Mouse (Mus musculus) frontal cortex, adult 2 months (tissue): ENCODE measurements around the gene Camk2n2. TPM values are rescaled to one million over a fixed set of nuclear protein-coding genes. Genes with fewer than 3 reads are reported as not detected.
A peak's percentile ranks its signal among the peaks of the same experiment; 100 is the strongest.

ENCODE experiments used
- DNase-seq, 2 experiments: peaks; one replicate each; pipeline ENCODE4 v3.0.0; 2022; ENCODE audit warnings: low spot score in 1 of 2; ENCODE audit errors: extremely low spot score in 1 of 2
- polyA plus RNA-seq: library from polyadenylated mRNA; depleted of rRNA; stranded (reverse); fragments of >200 nt; gene quantifications from 2 replicates; pipeline ENCODE4 v1.2.3, GENCODE M21; 2012; rRNA removed

The Camk2n2 gene
- polyA plus RNA-seq, 1 experiment: 125 TPM

GRCm38 (mm10) chr16:20611357-20612227 is 9.5 kb downstream of the Camk2n2 start, which contains the start of the genes Eef1akmt4, Gm49333 and Alg3:
Eef1akmt4 (plus strand) TSS chr16:20611593.
Gm49333 (plus strand) TSS chr16:20611610.
Alg3 (minus strand) TSS chr16:20611735.
- peak; percentile 76 to 77 for DNase-seq

- DNase-seq: peak in 1 of 2 experiments; percentile 87
Observed at GRCm38 (mm10) chr16:20610501-20611356, 10.4 kb downstream of the Camk2n2 start.

GRCm38 (mm10) chr16:20604705-20605104 is 16.4 kb downstream of the Camk2n2 start:
- no peak for DNase-seq

GRCm38 (mm10) chr16:20600511-20600910 is 20.6 kb downstream of the Camk2n2 start:
- DNase-seq: no peak

- DNase-seq: no peak
Observed at GRCm38 (mm10) chr16:20596687-20597441, 24.2 kb downstream of the Camk2n2 start.

GRCm38 (mm10) chr16:20595737-20596136 is 25.4 kb downstream of the Camk2n2 start:
- DNase-seq: no peak

- DNase-seq: no peak
Observed at GRCm38 (mm10) chr16:20595060-20595673, 25.9 kb downstream of the Camk2n2 start.

GRCm38 (mm10) chr16:20591076-20591705 is 29.9 kb downstream of the Camk2n2 start:
- no peak for DNase-seq

GRCm38 (mm10) chr16:20590680-20591038 is 30.4 kb downstream of the Camk2n2 start:
- no peak for DNase-seq

- peak in 1 of 2 experiments; percentile 69 for DNase-seq
Observed at GRCm38 (mm10) chr16:20589939-20590679, 31.0 kb downstream of the Camk2n2 start.

GRCm38 (mm10) chr16:20589366-20589938 is 31.6 kb downstream of the Camk2n2 start, which contains the start of gene Vwa5b2:
Vwa5b2 (plus strand) TSS chr16:20589471.
- DNase-seq: peak in 1 of 2 experiments; percentile 56

Other genes starting within 250 kb of the Camk2n2 start
- gene Abcc5, start 194.9 kb downstream of the Camk2n2 start, polyA plus RNA-seq: 285 and 286 TPM in 2 replicates
- gene Eif2b5, start 122.5 kb downstream of the Camk2n2 start, polyA plus RNA-seq: 40.7 and 46.6 TPM in 2 replicates
- 50.7 and 54.1 TPM in 2 replicates for gene Dvl3, start 104.3 kb downstream of the Camk2n2 start, polyA plus RNA-seq
- gene Ap2m1, start 85.8 kb downstream of the Camk2n2 start, polyA plus RNA-seq: 1,374 and 1,412 TPM in 2 replicates
- 72.5 and 86.0 TPM in 2 replicates for gene Abcf3, start 72.7 kb downstream of the Camk2n2 start, polyA plus RNA-seq
- gene Vwa5b2, start 31.8 kb downstream of the Camk2n2 start, polyA plus RNA-seq: 70.4 and 77.5 TPM in 2 replicates
- gene Eef1akmt4, start 9.7 kb downstream of the Camk2n2 start, polyA plus RNA-seq: 2.3 and 3.2 TPM in 2 replicates
- gene Gm49333, start 9.7 kb downstream of the Camk2n2 start, polyA plus RNA-seq: 0.14 TPM in 1 of 2 replicates, not detected in the other
- gene Alg3, start 9.6 kb downstream of the Camk2n2 start, polyA plus RNA-seq: 19.0 and 21.1 TPM in 2 replicates
- 36.6 and 42.7 TPM in 2 replicates for gene Ece2, start 8.5 kb upstream of the Camk2n2 start, polyA plus RNA-seq
- gene Psmd2, start 30.4 kb upstream of the Camk2n2 start, polyA plus RNA-seq: 155 and 184 TPM in 2 replicates
- gene Eif4g1, start 47.0 kb upstream of the Camk2n2 start, polyA plus RNA-seq: 164 and 169 TPM in 2 replicates
- gene Fam131a, start 72.0 kb upstream of the Camk2n2 start, polyA plus RNA-seq: 253 and 271 TPM in 2 replicates
- 42.6 and 45.7 TPM in 2 replicates for gene Polr2h, start 96.4 kb upstream of the Camk2n2 start, polyA plus RNA-seq
- gene Clcn2, start 96.5 kb upstream of the Camk2n2 start, polyA plus RNA-seq: 92.6 and 107 TPM in 2 replicates
- gene Chrd, start 111.8 kb upstream of the Camk2n2 start, polyA plus RNA-seq: 38.8 and 49.9 TPM in 2 replicates
- 15.5 and 18.2 TPM in 2 replicates for gene Thpo, start 113.2 kb upstream of the Camk2n2 start, polyA plus RNA-seq